Mouse (Mus musculus) heart, adult 2 months (tissue): ENCODE measurements at regions not wholly inside any gene's neighbourhood (a gene's known extent, or its start where the extent isn't known, plus 50 kb on each side); places are given as distances from the start of the nearest gene placed in this dataset.

Source experiments
- DNase-seq, 2 experiments: peaks; one replicate each; pipeline ENCODE4 v3.0.0; 2021
- H3K27ac ChIP-seq: fragments of 200-600 bp; 2 replicates; pipeline ENCODE4 v1.8.1; 2022
- H3K27me3 ChIP-seq: fragments of 200-500 bp; 2 replicates; pipeline ENCODE4 v1.6.1; 2012; ENCODE audit warnings: mild to moderate bottlenecking, low read length, inconsistent platforms, mixed read lengths; ENCODE audit not compliant: control insufficient read depth, insufficient read depth
- H3K36me3 ChIP-seq: fragments of 200-500 bp; 2 replicates; pipeline ENCODE4 v1.6.1; 2012; ENCODE audit warnings: low read length, inconsistent platforms; ENCODE audit not compliant: control insufficient read depth, insufficient read depth
- H3K4me1 ChIP-seq: fragments of 200-500 bp; 2 replicates; pipeline ENCODE4 v1.6.1; 2011; ENCODE audit warnings: low read length; ENCODE audit not compliant: control insufficient read depth, insufficient read depth
- H3K4me3 ChIP-seq: fragments of 200-600 bp; 2 replicates; pipeline ENCODE4 v1.8.1; 2022
- H3K79me2 ChIP-seq: fragments of 200-500 bp; replicated peaks from 2 replicates; pipeline ENCODE4 v1.6.1; 2012; ENCODE audit warnings: mild to moderate bottlenecking, inconsistent platforms, low read length, moderate library complexity, mixed read lengths; ENCODE audit not compliant: control insufficient read depth, insufficient read depth
- H3K9ac ChIP-seq: fragments of 200-500 bp; 2 replicates; pipeline ENCODE4 v1.6.1; 2012; ENCODE audit warnings: low read depth, mild to moderate bottlenecking, control low read depth, inconsistent platforms, low read length, mixed read lengths
- CTCF ChIP-seq: fragments of 200-600 bp; IDR thresholded peaks from 2 replicates; pipeline ENCODE4 v1.8.1; 2022; ENCODE audit warnings: antibody characterized with exemption, mild to moderate bottlenecking, moderate library complexity
- EP300 ChIP-seq: fragments of 200-500 bp; IDR thresholded peaks from 2 replicates; pipeline ENCODE4 v1.6.1; 2011; ENCODE audit warnings: low read depth, low read length, control low read depth; ENCODE audit not compliant: insufficient read depth
- POLR2A ChIP-seq: fragments of 200-500 bp; IDR thresholded peaks from 2 replicates; pipeline ENCODE4 v1.6.1; 2011; ENCODE audit warnings: mild to moderate bottlenecking, low read depth, low read length, control low read depth; ENCODE audit not compliant: insufficient read depth
- WGBS: fragments of 180-500 bp; shearing (Covaris S2); methylation state at CpG from one replicate; pipeline ENCODE4 v1.1.7; 2018; 5-methylcytosine and 5-hydroxymethylcytosine counted together
- intact Hi-C: fragments of 180-260 bp; cut with DNase I; formaldehyde crosslinking; loops from one replicate; pipeline ENCODE4 v1.15.1; 2025

DNA sequence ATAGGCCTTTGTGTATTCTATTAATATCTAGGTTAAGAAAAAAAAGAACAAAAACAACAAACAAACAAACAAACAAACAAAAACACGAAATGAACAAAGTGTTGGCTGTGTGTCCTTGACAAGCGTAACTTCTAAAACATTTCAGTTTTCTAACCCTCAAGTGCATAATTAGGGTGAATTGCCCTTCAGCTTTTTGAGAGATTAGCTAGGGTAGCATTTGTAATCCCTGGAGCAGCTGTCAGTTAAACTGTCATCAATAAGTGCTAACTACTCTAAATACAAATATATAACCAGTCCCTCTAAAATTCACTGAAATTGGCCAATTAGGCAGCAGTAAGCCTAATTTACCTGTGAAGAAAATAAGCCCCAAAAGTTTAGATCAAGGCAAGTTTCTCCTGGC lies 467.6 kb downstream of the Gabrg2 start:
- Histone ChIP-seq H3K27me3 (no peaks in the 10 kb centered on the region), H3K79me2 (no peaks in the 10 kb centered on the region), H3K4me1 (no peaks in the 10 kb centered on the region), H3K27ac (no peak overlapping the region), H3K9ac (no peak overlapping the region), H3K36me3 (no peaks in the 10 kb centered on the region), H3K4me3 (no peak overlapping the region)
- intact Hi-C loops = no loop called here
- 69% methylated on average over 2 of the region's 2 CpGs for WGBS
- DNase-seq = no peak
- TF ChIP-seq EP300 (no peak), POLR2A (no peak), CTCF (no peak)

DNA sequence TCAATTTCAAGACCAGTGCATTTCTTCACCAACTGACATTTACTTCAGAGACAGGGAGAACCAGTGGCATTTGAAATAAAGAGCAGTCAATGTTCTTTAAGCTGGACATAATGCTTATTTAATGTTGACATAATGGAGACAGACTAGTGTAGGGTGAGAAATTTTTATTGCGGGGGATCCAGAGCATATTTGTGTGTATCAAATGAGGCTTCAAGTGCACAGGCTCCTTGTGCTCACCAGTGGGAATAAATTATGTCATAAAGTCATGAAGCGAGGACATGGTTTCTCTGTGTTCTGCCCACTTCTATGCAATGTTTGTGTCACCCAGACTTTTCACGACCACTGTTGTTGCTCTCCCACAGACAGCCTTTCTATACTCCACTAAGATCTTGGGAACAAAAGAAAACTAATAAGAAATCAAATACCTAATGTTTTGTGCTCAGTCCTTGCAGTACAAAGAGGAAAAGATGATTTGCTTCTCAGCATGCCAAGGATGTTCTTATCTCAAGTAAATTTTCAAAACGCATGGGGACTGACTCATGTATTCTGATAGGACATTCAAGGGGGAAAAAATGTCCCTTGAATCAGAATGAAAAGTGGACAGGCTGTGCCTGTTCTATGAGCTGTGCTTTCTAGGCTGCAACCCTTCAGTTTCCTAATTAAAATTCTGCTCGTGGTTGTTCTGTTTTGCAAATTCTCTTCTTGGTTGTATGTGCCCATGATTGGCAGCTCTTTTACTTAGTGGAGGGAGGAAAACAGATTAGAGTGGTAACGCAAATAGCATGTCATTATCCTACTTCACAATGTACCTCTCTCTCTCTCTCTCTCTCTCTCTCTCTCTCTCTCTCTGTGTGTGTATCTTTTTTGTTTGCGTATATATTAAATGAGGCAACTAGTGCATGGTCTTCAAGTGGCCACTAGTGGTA lies 468.4 kb downstream of the Gabrg2 start:
- Histone ChIP-seq H3K4me1 (no peaks in the 10 kb centered on the region), H3K27ac (no peak overlapping the region), H3K79me2 (no peaks in the 10 kb centered on the region), H3K4me3 (no peak overlapping the region), H3K9ac (no peak overlapping the region), H3K36me3 (no peaks in the 10 kb centered on the region), H3K27me3 (no peaks in the 10 kb centered on the region)
- intact Hi-C loops = no loop called here
- TF ChIP-seq CTCF (no peak), EP300 (no peak), POLR2A (no peak)
- no peak for DNase-seq
- 62% methylated on average over 7 of the region's 7 CpGs for WGBS

DNA sequence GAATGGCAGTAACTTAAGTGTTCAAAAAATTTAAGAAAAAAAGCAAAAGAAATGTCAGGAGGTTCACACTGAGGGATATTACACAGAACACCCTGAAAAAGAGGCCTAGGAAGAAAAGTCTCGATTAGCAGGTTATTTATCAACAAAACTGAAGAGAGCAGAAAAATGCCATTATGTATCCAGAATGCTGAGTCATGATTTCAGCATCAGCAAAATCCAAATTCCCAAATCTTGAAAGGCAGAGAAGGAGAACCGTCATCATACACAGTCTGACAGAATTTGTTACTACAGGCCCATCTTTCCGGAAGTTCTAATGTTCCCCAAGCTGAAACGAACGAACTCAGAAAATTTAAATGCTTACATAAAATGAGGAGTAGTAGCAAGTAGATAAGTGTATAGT lies 475.7 kb downstream of the Gabrg2 start:
- no peak overlapping the region for H3K27ac ChIP-seq
- intact Hi-C loops = no loop called here
- H3K4me3 ChIP-seq = no peak overlapping the region
- WGBS = 80% methylated on average over 5 of the region's 5 CpGs
- DNase-seq = no peak
- no peaks in the 10 kb centered on the region for H3K27me3 ChIP-seq
- H3K79me2 ChIP-seq = no peaks in the 10 kb centered on the region
- no peak for TF ChIP-seq EP300
- TF ChIP-seq POLR2A = no peak
- TF ChIP-seq CTCF = no peak
- H3K36me3 ChIP-seq = no peaks in the 10 kb centered on the region
- no peaks in the 10 kb centered on the region for H3K4me1 ChIP-seq
- no peak overlapping the region for H3K9ac ChIP-seq

DNA sequence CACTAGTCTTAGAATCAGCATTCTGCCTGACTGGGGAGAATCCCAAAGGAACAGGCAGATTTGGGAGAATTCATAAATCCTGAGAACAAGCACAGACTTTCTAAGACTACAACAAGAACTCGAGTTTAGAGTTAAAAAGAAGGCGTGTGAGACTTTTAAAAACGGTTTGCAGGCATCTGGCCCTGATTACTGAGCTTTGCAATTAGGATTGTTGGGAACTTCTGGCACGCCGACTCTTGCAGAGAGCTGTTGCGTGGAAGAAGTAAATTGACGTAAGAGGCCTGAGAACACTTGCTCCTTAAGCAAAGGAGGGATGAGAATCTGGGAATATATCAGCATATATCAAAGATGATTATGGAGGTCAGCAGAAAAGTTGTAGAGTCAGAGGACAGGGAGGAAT lies 507.4 kb downstream of the Gabrg2 start:
- Histone ChIP-seq H3K4me1 (no peaks in the 10 kb centered on the region), H3K4me3 (no peak overlapping the region), H3K9ac (no peak overlapping the region), H3K27me3 (no peaks in the 10 kb centered on the region), H3K79me2 (no peaks in the 10 kb centered on the region), H3K27ac (no peak overlapping the region), H3K36me3 (no peaks in the 10 kb centered on the region)
- WGBS = 54% methylated on average over 7 of the region's 7 CpGs
- intact Hi-C loops = no loop called here
- TF ChIP-seq POLR2A = no peak
- TF ChIP-seq EP300 = no peak
- no peak for TF ChIP-seq CTCF
- DNase-seq = no peak

DNA sequence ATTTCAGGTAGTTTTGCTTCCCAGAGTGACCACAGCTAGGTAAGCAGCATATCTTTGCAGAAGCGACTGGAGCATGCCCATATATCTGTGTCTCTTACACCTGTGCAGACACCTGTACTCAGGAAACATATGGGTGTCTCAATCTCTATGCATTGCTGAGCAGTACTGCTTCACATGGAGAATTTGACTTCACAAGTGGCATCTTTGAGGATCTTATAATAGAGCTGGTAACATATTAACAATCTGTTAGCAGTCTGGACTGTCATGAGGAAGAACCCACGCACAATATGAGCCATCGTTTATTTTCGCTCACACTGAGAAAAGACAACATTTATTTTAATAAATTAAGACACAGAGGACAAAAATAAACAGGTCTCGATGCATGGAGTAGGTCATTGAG lies 508.7 kb downstream of the Gabrg2 start:
- Histone ChIP-seq H3K36me3 (no peaks in the 10 kb centered on the region), H3K79me2 (no peaks in the 10 kb centered on the region), H3K27me3 (no peaks in the 10 kb centered on the region), H3K4me1 (no peaks in the 10 kb centered on the region), H3K9ac (no peak overlapping the region), H3K27ac (no peak overlapping the region), H3K4me3 (no peak overlapping the region)
- WGBS = 74% methylated on average over 5 of the region's 5 CpGs
- no peak for DNase-seq
- intact Hi-C loops = no loop called here
- TF ChIP-seq EP300 = no peak
- no peak for TF ChIP-seq CTCF
- TF ChIP-seq POLR2A = no peak

DNA sequence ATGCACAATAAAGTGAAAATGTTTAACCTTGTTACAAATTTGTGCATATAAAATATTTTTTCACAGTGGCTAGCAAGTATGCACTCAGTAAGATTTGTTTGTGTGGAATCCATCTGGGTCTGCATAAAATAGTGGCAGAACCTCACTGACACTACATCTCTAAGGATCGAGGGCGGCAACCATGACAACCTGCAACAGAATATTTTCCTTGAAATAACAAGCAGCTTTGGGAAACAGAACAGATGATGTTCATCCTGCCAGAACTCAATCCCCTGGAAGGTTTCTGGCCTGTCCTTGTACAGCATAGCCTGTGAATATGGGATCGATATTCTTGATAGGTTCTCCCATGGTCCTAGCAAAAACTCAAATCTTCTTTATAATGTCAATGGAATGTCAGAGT lies 509.4 kb downstream of the Gabrg2 start:
- Histone ChIP-seq H3K4me3 (no peak overlapping the region), H3K4me1 (no peaks in the 10 kb centered on the region), H3K27me3 (no peaks in the 10 kb centered on the region), H3K36me3 (no peaks in the 10 kb centered on the region), H3K27ac (no peak overlapping the region), H3K79me2 (no peaks in the 10 kb centered on the region), H3K9ac (no peak overlapping the region)
- WGBS = 86% methylated on average over 3 of the region's 3 CpGs
- intact Hi-C loops = no loop called here
- DNase-seq = no peak
- TF ChIP-seq POLR2A = no peak
- no peak for TF ChIP-seq EP300
- no peak for TF ChIP-seq CTCF
